Mouse (Mus musculus) cerebellum, adult 2 months (tissue): ENCODE results near the gene Metap2.

ENCODE experiments used
- CTCF ChIP-seq: fragments of 200-500 bp; IDR thresholded peaks from 2 replicates; pipeline ENCODE4 v1.5.1; 2011; ENCODE audit warnings: low read depth, mild to moderate bottlenecking, control low read depth, low read length, moderate library complexity, borderline replicate concordance; ENCODE audit not compliant: insufficient read depth
- POLR2A ChIP-seq: fragments of 200-500 bp; IDR thresholded peaks from 2 replicates; pipeline ENCODE4 v1.6.1; 2011; ENCODE audit warnings: low read length, control low read depth, borderline replicate concordance; ENCODE audit not compliant: insufficient read depth

DNA sequence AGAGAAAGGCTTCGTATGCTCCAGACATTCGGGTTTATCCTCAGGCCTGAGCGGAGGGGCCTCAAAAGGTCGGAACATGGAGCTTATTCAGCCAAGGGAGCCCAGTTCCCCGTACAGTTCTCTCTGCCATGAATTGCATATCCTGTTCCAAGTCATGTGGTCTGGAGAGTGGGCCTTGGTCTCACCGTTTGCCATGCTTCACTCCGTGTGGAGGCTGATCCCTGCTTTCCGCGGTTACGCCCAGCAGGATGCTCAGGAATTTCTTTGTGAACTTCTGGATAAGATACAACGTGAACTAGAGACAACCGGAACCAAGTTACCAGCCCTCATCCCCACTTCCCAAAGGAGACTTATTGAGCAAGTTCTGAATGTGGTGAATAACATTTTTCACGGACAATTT lies 50.2 kb downstream of the Metap2 start:
- TF ChIP-seq POLR2A (no peak), CTCF (no peak)
